Mouse (Mus musculus) lung, embryonic 16.5 days (tissue): ENCODE measurements at regions not wholly inside any gene's neighbourhood (a gene's known extent, or its start where the extent isn't known, plus 50 kb on each side); places are given as distances from the start of the nearest gene placed in this dataset.
A peak's percentile ranks its signal among the peaks of the same experiment; 100 is the strongest.

Source experiments
- ATAC-seq: fragments of 200-750 bp; cut with Nextera tagmentation; 2 replicates; pipeline ENCODE4 v1.8.0; 2017; ENCODE audit warnings: low read depth, mild to moderate bottlenecking, moderate library complexity
- H3K27ac ChIP-seq: fragments of 300-500 bp; sonication (generic); 2 replicates; pipeline ENCODE4 v1.5.1; 2014; ENCODE audit warnings: mild to moderate bottlenecking, control low read depth, low read length
- H3K27me3 ChIP-seq: fragments of 300-500 bp; sonication (generic); 2 replicates; pipeline ENCODE4 v1.6.1; 2014; ENCODE audit warnings: low read depth, low read length, mixed read lengths; ENCODE audit not compliant: control insufficient read depth, insufficient read depth
- H3K36me3 ChIP-seq: fragments of 300-500 bp; sonication (generic); 2 replicates; pipeline ENCODE4 v1.6.1; 2014; ENCODE audit warnings: low read length; ENCODE audit not compliant: control insufficient read depth, insufficient read depth
- H3K4me1 ChIP-seq: fragments of 300-500 bp; sonication (generic); replicated peaks from 2 replicates; pipeline ENCODE4 v1.6.1; 2014; ENCODE audit warnings: low read length, mixed read lengths; ENCODE audit not compliant: control insufficient read depth, insufficient read depth
- H3K4me2 ChIP-seq: fragments of 300-500 bp; sonication (generic); 2 replicates; pipeline ENCODE4 v1.6.1; 2014; ENCODE audit warnings: low read depth, low read length, control low read depth
- H3K4me3 ChIP-seq: fragments of 300-500 bp; sonication (generic); 2 replicates; pipeline ENCODE4 v1.5.1; 2014; ENCODE audit warnings: mild to moderate bottlenecking, low read length, control low read depth
- H3K9ac ChIP-seq: fragments of 300-500 bp; sonication (generic); 2 replicates; pipeline ENCODE4 v1.6.1; 2014; ENCODE audit warnings: low read length, control low read depth
- H3K9me3 ChIP-seq: fragments of 300-500 bp; sonication (generic); 2 replicates; pipeline ENCODE4 v1.6.1; 2016; ENCODE audit warnings: low read length; ENCODE audit not compliant: control insufficient read depth
- WGBS: fragments of 180-500 bp; shearing (Covaris S2); extraction: QIAGEN DNeasy Blood & Tissue Kit; methylation state at CpG from one replicate; pipeline ENCODE4 v1.1.7; 2014; 5-methylcytosine and 5-hydroxymethylcytosine counted together

DNA sequence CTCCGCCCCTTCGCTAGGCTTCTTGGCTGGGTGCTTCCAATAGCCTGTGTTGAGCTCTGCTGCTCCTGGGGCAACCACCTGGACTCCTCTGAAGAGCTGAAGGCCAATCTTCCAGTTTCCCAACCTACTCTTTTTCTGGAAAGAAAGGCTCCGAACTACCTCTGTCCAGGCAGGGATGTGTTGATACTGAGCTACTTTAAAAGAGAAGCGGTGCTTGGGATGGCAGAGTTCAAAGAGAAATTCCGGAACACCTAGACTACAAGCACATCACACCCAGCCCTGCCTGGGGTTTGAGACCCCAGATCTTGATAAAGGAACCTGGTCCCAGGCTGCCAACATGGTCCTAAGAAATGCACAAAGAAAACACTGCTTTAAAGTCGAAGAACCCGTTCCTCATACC, 315.7 kb downstream of the Parp8 start:
- H3K27ac ChIP-seq: no peak overlapping the region
- H3K4me1 ChIP-seq: peaks cover 13% of the 10 kb centered on the region
- no peaks in the 10 kb centered on the region for H3K36me3 ChIP-seq
- H3K27me3 ChIP-seq: peaks cover 59% of the 10 kb centered on the region
- H3K4me2 ChIP-seq: no peak overlapping the region
- H3K9me3 ChIP-seq: no peaks in the 10 kb centered on the region; the same call in 1 of the 2 replicates
- WGBS: 37% methylated on average over 7 of the region's 7 CpGs
- no peak overlapping the region for H3K9ac ChIP-seq
- H3K4me3 ChIP-seq: no peak overlapping the region
- ATAC-seq: no peak

- Histone ChIP-seq H3K9ac (no peak overlapping the region), H3K27me3 (peaks cover 63% of the 10 kb centered on the region)
These were observed 316.5 kb downstream of the Parp8 start for GRCm38 (mm10) chr13:116708846-116709245.

GRCm38 (mm10) chr13:116708456-116708780, 316.9 kb downstream of the Parp8 start:
- no peak overlapping the region for H3K4me3 ChIP-seq
- peaks cover 66% of the 10 kb centered on the region for H3K27me3 ChIP-seq
- H3K4me2 ChIP-seq: peak overlapping the region; percentile 14; the same call in 1 of the 2 replicates
- H3K36me3 ChIP-seq: no peaks in the 10 kb centered on the region
- no peak overlapping the region for H3K9ac ChIP-seq
- no peak overlapping the region for H3K27ac ChIP-seq
- no peaks in the 10 kb centered on the region; the same call in 1 of the 2 replicates for H3K9me3 ChIP-seq
- ATAC-seq: no peak
- peaks cover 13% of the 10 kb centered on the region for H3K4me1 ChIP-seq
- WGBS: 11% methylated on average over 7 of the region's 7 CpGs

More at GRCm38 (mm10) chr13:116708846-116709245, 316.5 kb downstream of the Parp8 start:
- H3K4me2 ChIP-seq: peak overlapping the region; percentile 7; the same call in 1 of the 2 replicates
- no peak overlapping the region for H3K27ac ChIP-seq
- H3K4me3 ChIP-seq: no peak overlapping the region
- 5% methylated on average over 16 of the region's 16 CpGs for WGBS
- peaks cover 13% of the 10 kb centered on the region for H3K4me1 ChIP-seq
- no peak for ATAC-seq
- no peaks in the 10 kb centered on the region; the same call in 1 of the 2 replicates for H3K9me3 ChIP-seq
- no peaks in the 10 kb centered on the region for H3K36me3 ChIP-seq

GRCm38 (mm10) chr13:116707621-116708455, 317.5 kb downstream of the Parp8 start:
- WGBS: 11% methylated on average over 20 of the region's 20 CpGs
- H3K27ac ChIP-seq: no peak overlapping the region
- H3K27me3 ChIP-seq: peaks cover 66% of the 10 kb centered on the region
- ATAC-seq: no peak
- peaks cover 13% of the 10 kb centered on the region for H3K4me1 ChIP-seq
- H3K9ac ChIP-seq: no peak overlapping the region
- peak overlapping the region; percentile 24 for H3K4me3 ChIP-seq
- no peaks in the 10 kb centered on the region; the same call in 1 of the 2 replicates for H3K9me3 ChIP-seq
- H3K4me2 ChIP-seq: 0 out of 2 replicates have a peak overlapping the region, but pooled peaks have one; percentile 27
- H3K36me3 ChIP-seq: no peaks in the 10 kb centered on the region

DNA sequence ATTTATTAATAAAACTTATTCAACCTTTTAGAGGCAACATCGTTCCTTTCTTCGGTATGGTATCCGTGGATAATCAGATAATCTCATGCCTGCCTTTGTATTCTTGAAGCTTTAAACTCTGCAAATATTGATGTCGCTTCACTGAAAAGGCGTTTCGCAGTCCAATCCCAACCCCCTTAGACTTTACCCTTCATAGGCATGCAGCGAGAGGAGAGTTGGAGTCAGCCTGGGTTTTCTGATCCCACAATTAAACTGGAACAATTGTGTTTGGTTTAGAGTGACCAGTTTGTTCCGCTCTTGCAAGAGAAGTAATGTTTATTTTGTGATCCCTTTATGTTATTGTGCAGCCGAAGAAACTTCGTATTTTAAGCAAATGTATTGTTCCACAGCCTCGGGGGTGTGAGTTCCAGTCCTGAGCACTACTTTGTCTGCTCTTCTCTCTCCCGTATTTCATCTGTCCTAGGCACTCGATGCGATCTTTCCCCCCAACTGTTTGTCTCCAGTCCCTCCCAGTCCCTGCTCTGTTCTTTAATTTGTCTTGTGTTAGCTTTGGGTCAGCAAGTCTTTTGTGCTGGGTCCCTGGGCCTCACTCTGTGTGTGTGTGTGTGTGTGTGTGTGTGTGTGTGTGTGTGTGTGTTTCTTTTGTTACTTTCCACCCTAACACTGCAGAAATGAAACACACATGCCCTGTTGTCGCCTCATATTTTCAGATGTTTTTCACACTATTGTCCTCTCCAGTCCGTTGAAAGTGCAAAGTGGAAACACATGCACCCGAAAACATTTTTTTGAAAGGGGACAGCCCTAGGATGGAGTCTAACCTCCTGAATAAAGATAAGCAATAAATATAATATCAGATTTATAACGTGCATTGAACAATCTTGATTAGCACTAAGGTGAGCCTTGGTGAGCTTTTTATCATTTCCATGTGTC, 318.7 kb downstream of the Parp8 start:
- no peak overlapping the region for H3K9ac ChIP-seq
- H3K4me3 ChIP-seq: no peak overlapping the region
- H3K27ac ChIP-seq: no peak overlapping the region
- 15% methylated on average over 18 of the region's 18 CpGs for WGBS
- H3K4me2 ChIP-seq: no peak overlapping the region
- peaks cover 11% of the 10 kb centered on the region for H3K4me1 ChIP-seq
- no peaks in the 10 kb centered on the region for H3K36me3 ChIP-seq
- ATAC-seq: no peak
- peaks cover 64% of the 10 kb centered on the region for H3K27me3 ChIP-seq
- no peaks in the 10 kb centered on the region; the same call in 1 of the 2 replicates for H3K9me3 ChIP-seq

DNA sequence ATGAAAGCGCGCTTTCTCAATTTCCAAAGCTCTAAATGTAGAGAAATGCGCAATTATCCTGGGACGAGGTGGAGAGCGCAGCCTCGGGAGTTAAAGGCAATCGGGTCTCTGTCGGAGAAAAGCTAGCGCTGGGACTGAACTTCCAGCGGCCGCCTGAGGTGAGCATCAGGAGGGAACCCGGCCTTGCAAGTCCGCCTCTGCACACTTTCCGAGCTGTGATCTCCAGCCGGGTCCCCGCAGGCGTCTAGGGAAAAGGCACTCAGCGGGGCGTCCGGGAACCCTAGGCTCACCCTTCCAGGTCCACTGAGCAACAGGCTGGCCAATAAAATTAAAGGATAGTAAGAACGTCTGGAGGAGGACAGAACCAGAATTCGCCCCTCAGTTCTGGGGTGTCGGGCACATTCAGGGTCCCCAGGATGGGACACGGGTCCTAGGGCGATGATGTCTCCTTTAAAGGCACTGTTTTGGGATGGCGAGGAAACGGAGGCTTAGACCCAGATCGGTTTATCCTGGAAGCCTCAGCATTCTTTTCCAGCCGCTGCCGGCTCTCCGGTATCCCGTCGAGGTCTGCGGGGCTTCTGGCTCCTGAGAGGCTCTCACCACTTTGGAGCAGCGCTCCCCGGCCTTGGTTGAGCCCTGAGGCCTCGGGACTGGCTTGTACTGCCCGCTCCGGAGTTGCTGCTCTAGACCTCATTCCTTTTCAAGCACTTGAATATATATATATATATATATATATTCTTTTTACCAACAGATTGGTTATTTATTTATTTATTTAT, 319.5 kb downstream of the Parp8 start:
- no peaks in the 10 kb centered on the region; the same call in 1 of the 2 replicates for H3K9me3 ChIP-seq
- H3K4me1 ChIP-seq: peaks cover 6% of the 10 kb centered on the region; the same call in 1 of the 2 replicates
- 2% methylated on average over 39 of the region's 39 CpGs for WGBS
- peak overlapping the region; percentile 28 for H3K4me3 ChIP-seq
- H3K36me3 ChIP-seq: no peaks in the 10 kb centered on the region
- peak overlapping the region; percentile 45 for H3K4me2 ChIP-seq
- ATAC-seq: peak; percentile 49
- H3K9ac ChIP-seq: no peak overlapping the region
- H3K27ac ChIP-seq: no peak overlapping the region
- H3K27me3 ChIP-seq: peaks cover 56% of the 10 kb centered on the region

- Histone ChIP-seq H3K27ac (no peak overlapping the region), H3K4me3 (no peak overlapping the region), H3K4me1 (no peaks in the 10 kb centered on the region), H3K9me3 (no peaks in the 10 kb centered on the region), H3K36me3 (no peaks in the 10 kb centered on the region), H3K27me3 (no peaks in the 10 kb centered on the region), H3K9ac (no peak overlapping the region), H3K4me2 (no peak overlapping the region)
- ATAC-seq: no peak
These were observed 336.6 kb downstream of the Parp8 start for GRCm38 (mm10) chr13:116688714-116689113.
